Mouse (Mus musculus) E14TG2a.4 (cell line): Measurements from ENCODE around the gene Actl6b.

ENCODE experiments used
- CTCF ChIP-seq: conservative IDR thresholded peaks from 2 replicates; pipeline ENCODE4 v1.5.1; 2014; ENCODE audit warnings: low read length
- NANOG ChIP-seq: IDR thresholded peaks from 2 replicates; pipeline ENCODE4 v1.6.1; 2014; ENCODE audit warnings: borderline replicate concordance, low read length, mixed read lengths
- POU5F1 ChIP-seq: IDR thresholded peaks from 2 replicates; pipeline ENCODE4 v1.6.1; 2014; ENCODE audit warnings: low read length, borderline replicate concordance

- TF ChIP-seq CTCF (no peak), NANOG (no peak), POU5F1 (no peak)
Observed at GRCm38 (mm10) chr5:137568223-137568798, 15.0 kb downstream of the Actl6b start.
